Comparison of ENCODE assay signal across 13 mouse cellular contexts in genomic region chr8:88284738-88285137, GRCm38 (mm10). TPM values are rescaled to one million over a fixed set of nuclear protein-coding genes. Genes with fewer than 3 reads are reported as not detected.
DNase-seq lines count a peak whose midpoint lies in the region; ATAC-seq and TF ChIP-seq lines count a peak whose summit lies in the region.
"Had no signal": no experiment of that assay in that cellular context is flagged by ENCODE, and none has a peak within 500 bp of the region (broad histone marks: within the 10 kb centered on the region; RNA-seq: fewer than 3 reads in every experiment).

No protein-coding gene starts in this region.

- H3K4me2 ChIP-seq in kidney, postnatal 0 days (ENCODE audit: low read length) = no peak overlapping the region
- no peak overlapping the region for H3K4me2 ChIP-seq in heart, embryonic 13.5 days

- no peaks in the 10 kb centered on the region for H3K27me3 ChIP-seq in kidney, postnatal 0 days (ENCODE audit: insufficient read depth, low read length)
- H3K27me3 ChIP-seq in kidney, adult 2 months (replicated peaks; ENCODE audit: control insufficient read depth, insufficient read depth, low read length) = no peaks in the 10 kb centered on the region
- no peaks in the 10 kb centered on the region for H3K27me3 ChIP-seq in heart, embryonic 13.5 days (replicated peaks)

- no peaks in the 10 kb centered on the region for H3K4me1 ChIP-seq in kidney, postnatal 0 days (replicated peaks; ENCODE audit: insufficient read depth, low read length)
- H3K4me1 ChIP-seq in kidney, adult 2 months (ENCODE audit: control insufficient read depth, insufficient read depth, low read length) = no peaks in the 10 kb centered on the region
- H3K4me1 ChIP-seq in heart, embryonic 13.5 days = peaks cover 50% of the 10 kb centered on the region

- no peak overlapping the region for H3K9ac ChIP-seq in kidney, postnatal 0 days (ENCODE audit: low read depth, low read length)
- peak overlapping the region; percentile 56; the same call in 1 of the 2 replicates for H3K9ac ChIP-seq in heart, embryonic 13.5 days

- no peak for TF ChIP-seq CTCF in kidney, postnatal 0 days (IDR thresholded peaks at IDR 0.05; ENCODE audit: low read depth)
- TF ChIP-seq CTCF in kidney, adult 2 months (conservative IDR thresholded peaks at IDR 0.05; ENCODE audit: insufficient read depth, insufficient read length, low read depth, low read length) = no peak

- ATAC-seq in kidney, postnatal 0 days (replicated peaks; ENCODE audit: low FRiP score, low read depth) = no peak; the same call in 1 of the 2 replicates
- no peak; the same call in 1 of the 2 replicates for ATAC-seq in heart, embryonic 13.5 days (ENCODE audit: extremely low read depth, insufficient number of reproducible peaks, low FRiP score, low TSS enrichment)
- ATAC-seq: intestine, postnatal 0 days had no signal

- no peak for TF ChIP-seq POLR2A in kidney, adult 2 months (IDR thresholded peaks at IDR 0.05; ENCODE audit: low read depth, low read length)

- WGBS in kidney, postnatal 0 days = 40% methylated on average over 7 of the region's 7 CpGs
- WGBS in kidney, adult 2 months = 49% methylated on average over 7 of the region's 7 CpGs
- 46% methylated on average over 7 of the region's 7 CpGs for WGBS in heart, embryonic 13.5 days

- peak; percentile 57 for DNase-seq in kidney, postnatal 0 days (ENCODE audit: low spot score)
- DNase-seq in kidney, adult 2 months = no peak
- DNase-seq in 3T3-L1 (ENCODE audit: low read depth, low spot score) (peak; percentile 99), NIH3T3 (ENCODE audit: low read depth) (peak; percentile 86)
- no peak for DNase-seq in cerebellum, adult 9-10 months
- DNase-seq in layer of hippocampus, adult 9-11 months = no peak
- DNase-seq: cerebellum, adult 9-11 months; left cerebral cortex, postnatal 4 days; midbrain, embryonic 14.5 days; right cerebral cortex, postnatal 25 days had no signal

- no peak overlapping the region for H3K27ac ChIP-seq in kidney, postnatal 0 days
- H3K27ac ChIP-seq in kidney, adult 2 months (ENCODE audit: insufficient read depth, low read depth, low read length) = no peak overlapping the region
- H3K27ac ChIP-seq in heart, embryonic 13.5 days (replicated peaks) = no peak overlapping the region

- H3K36me3 ChIP-seq in kidney, postnatal 0 days (ENCODE audit: insufficient read depth, low read length) = no peaks in the 10 kb centered on the region
- H3K36me3 ChIP-seq in kidney, adult 2 months (ENCODE audit: control insufficient read depth, insufficient read depth, low read length) = no peaks in the 10 kb centered on the region
- H3K36me3 ChIP-seq in heart, embryonic 13.5 days = no peaks in the 10 kb centered on the region

- no peaks in the 10 kb centered on the region for H3K9me3 ChIP-seq in kidney, postnatal 0 days (replicated peaks; ENCODE audit: low read length)
- H3K9me3 ChIP-seq in heart, embryonic 13.5 days = no peaks in the 10 kb centered on the region

- H3K4me3 ChIP-seq in kidney, postnatal 0 days (replicated peaks; ENCODE audit: low read depth, low read length) = no peak overlapping the region
- H3K4me3 ChIP-seq in kidney, adult 2 months (ENCODE audit: insufficient read depth, low read depth, low read length) = no peak overlapping the region
- H3K4me3 ChIP-seq in heart, embryonic 13.5 days = no peak overlapping the region
- H3K4me3 ChIP-seq: erythroblast, embryonic 14.5 days had no signal

RNA-seq across cellular contexts. Expression of gene Adcy7, which starts 12.5 kb away (rescaled TPM):
- polyA plus RNA-seq in kidney, postnatal 0 days (2015; fragmentation: Nextera tagmentation; extraction: Ambion mirVana) = 4.3 TPM in 2 replicates
- polyA plus RNA-seq in kidney, adult 2 months (2012; rRNA removed) = 3.0 and 4.8 TPM in 2 replicates
- 3.2 and 3.8 TPM in 2 replicates for polyA plus RNA-seq in heart, embryonic 13.5 days (2015; fragmentation: Nextera tagmentation; extraction: Ambion mirVana)

Comparison
In these comparisons a context has a peak if more than half of its experiments do, and no peak if none do; other contexts are left out.
1. DNase-seq: peak in kidney, postnatal 0 days (single experiment), 3T3-L1 (single experiment) and NIH3T3 (single experiment); none in kidney, adult 2 months (single experiment), cerebellum, adult 9-10 months (single experiment) and layer of hippocampus, adult 9-11 months (single experiment).